Mouse (Mus musculus) liver, embryonic 14.5 days (tissue): ENCODE results near the gene Mrps23.

Experiments
- CTCF ChIP-seq: IDR thresholded peaks from 2 replicates; pipeline ENCODE4 v1.5.1; 2016; ENCODE audit warnings: antibody characterized with exemption, low read depth, control low read depth
- EP300 ChIP-seq: IDR thresholded peaks from 2 replicates; pipeline ENCODE4 v1.6.1; 2016; ENCODE audit warnings: antibody characterized with exemption, low read depth

- TF ChIP-seq CTCF = no peak
- no peak for TF ChIP-seq EP300
Observed at GRCm38 (mm10) chr11:88218586-88218985, 14.4 kb downstream of the Mrps23 start.
